Mouse (Mus musculus) ovary, postnatal 36 days (tissue): ENCODE measurements around the gene Exosc8.
"Not testable (repeated sequence)": the region's sequence is repeated elsewhere in the genome, so short reads cannot be mapped to it uniquely, and the experiment has no call there.

ENCODE experiments used
- DNase-seq: peaks from one replicate; pipeline ENCODE4 v3.0.0; 2022; ENCODE audit warnings: low spot score, mixed read lengths

Gene Exosc8

DNA sequence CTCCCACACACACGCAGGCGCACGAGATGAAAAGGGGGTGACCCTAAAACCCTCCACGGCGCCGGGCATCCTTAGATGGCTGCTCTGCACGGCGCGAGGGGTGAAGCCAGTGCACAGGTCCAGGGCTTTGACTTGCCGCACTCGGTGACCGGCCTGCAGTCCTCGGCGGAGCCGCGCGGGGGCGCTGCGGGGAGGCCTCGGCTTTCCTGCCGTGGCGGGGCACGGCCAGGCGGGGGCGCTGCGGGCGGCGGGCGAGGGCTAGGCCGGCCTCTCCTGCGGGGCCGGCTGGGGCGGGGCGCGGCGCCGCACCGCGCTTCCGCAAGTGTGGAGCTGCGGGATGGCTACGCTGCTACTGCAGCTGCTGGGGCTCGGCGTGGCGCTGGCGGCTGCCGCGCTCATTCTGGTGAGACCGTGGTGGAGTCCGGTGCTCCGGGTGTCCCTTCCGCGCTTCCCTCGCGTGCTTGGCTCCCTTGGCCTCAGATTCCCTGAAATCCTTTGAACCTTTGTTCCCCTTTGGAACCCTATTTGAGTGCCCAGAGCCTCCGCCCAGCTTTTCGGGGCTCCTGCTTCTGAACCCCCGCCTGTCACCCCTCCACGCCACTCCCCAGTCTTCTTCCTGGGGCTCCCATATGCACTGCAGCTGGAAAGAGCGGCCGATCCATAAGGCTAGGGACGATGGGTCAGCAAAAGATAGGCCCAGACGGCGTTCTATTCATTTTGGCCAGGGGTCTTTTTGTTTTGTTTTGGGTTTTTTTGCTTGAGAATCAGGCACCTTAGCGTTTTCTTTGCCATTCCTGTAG, at the start of gene Exosc8, which contains the start of gene Alg5:
Gene Exosc8, minus strand, starts transcription at position 147 of the 800 bp plus-strand sequence.
Gene Alg5, plus strand, starts transcription at position 293 of the 800 bp plus-strand sequence.
- peak; percentile 93 for DNase-seq

DNA sequence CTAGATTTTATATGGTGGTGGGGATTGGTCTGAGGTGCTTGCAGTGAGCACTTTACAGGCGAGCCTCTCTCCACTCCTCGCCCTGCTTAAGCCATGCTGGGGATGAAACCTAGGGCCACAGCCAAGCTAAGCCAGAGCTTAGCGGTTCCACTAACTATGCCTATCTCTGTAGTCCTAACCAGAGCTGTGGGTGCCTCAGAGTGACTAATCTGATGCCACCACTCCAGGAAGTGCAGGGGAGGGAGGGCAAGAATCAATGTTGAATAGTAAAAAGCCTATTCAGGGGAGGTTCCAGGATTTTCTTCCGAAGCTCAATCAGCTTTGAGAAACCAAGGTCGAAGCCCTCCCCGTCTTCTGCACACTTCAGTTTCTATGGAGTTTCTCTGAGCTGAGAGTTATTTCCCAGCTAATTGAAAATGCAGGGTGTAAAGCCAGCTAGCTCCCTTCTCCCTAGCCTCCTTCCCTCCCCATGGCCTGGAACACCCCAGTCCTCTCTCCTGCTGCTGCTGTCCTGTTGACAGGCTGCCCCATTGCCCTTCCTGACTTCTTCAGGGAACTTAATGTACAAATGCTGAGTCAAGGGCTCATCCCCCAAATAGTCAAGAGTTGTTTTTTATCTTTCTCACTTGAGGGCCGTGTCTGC, 40.9 kb upstream of the Exosc8 start:
- DNase-seq, result no peak

- DNase-seq, result no peak
Measured at GRCm38 (mm10) chr3:54773613-54774012, 38.4 kb upstream of the Exosc8 start.

DNA sequence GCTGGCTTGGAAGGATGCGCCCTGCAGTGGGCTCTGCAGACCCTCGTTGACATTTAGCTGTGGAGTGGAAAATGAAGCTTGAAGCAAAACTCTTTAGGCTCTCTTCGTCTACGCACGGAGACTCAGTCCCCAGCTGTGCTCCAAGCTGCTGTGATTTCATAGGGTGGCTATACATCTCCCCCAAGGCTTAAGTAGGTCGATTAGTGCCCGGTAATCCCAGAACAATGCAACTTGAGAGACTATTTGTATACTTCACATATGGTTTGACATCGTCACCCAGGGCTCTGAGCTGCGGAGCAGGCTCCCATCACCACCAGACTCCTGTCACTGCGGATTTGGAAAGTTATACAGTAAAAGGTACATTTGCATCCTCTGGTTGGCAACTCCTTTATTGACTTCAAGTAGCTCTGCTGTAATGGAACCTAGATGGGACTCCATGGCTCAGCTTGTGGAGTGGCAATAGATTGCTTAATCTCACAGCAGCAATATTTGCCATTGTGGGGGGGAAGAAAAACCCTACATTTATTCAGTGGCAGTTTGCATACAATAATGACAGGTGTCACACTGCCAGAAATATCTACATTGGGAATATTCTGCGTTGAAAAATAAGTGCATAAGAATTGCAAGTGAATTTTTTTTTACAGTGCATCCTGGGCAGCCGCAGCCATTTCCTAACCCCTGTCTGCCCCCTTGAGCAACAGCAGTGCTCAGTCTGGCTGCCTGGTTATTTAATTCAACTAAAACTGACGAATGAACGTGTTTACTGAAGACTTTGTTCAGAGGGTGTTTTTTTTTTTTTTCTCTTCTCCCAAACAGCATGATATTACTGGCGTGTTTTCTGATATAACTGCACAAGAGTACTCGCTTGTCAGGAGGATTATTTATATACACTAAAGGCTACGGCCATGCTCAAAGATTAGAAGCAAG, 34.4 kb upstream of the Exosc8 start:
- no peak for DNase-seq

GRCm38 (mm10) chr3:54768592-54768991, 33.4 kb upstream of the Exosc8 start:
- DNase-seq, result no peak

- DNase-seq, result no peak
Measured at GRCm38 (mm10) chr3:54766811-54767210, 31.6 kb upstream of the Exosc8 start.

DNA sequence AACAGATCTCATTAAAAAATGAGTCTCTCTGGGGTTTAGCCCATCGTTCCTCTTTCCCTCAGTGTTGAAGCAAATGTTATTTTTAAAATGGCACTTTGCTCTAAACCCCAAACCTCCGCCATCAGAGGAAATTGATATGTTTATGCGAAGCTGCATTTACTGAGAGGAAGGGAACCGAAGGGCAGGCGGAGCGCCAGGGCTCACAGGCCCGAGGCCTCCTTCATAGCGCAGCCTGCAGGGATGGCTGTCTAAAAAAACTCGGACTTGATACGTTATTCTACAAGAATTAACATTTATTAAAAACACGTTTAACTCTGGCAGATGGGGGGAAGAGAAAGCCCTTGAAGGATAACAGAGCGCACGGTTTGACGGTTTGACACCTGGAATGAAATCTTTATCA, 30.8 kb upstream of the Exosc8 start:
- DNase-seq, result no peak

DNA sequence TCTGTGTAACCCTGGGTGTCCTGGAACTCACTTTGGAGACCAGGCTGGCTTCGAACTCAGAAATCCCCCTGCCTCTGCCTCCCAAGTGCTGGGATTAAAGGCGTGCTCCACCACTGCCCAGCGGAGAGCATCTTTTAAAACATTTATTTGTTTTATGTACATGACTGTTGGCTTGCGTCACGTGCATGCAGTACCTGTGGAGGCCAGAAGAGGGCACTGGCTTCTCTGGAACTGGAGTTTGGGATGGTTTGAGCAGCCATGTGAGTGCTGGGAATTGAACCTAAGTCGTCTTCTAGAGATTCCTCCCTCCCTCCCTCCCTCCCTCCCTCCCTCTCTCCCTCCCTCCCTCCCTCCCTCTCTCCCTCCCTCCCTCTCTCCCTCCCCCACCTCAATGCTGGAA, 30.3 kb upstream of the Exosc8 start:
- DNase-seq, result not testable (repeated sequence)

- DNase-seq, result no peak
Measured at GRCm38 (mm10) chr3:54764418-54764817, 29.2 kb upstream of the Exosc8 start.

GRCm38 (mm10) chr3:54761258-54761657, 26.1 kb upstream of the Exosc8 start:
- DNase-seq, result no peak

DNA sequence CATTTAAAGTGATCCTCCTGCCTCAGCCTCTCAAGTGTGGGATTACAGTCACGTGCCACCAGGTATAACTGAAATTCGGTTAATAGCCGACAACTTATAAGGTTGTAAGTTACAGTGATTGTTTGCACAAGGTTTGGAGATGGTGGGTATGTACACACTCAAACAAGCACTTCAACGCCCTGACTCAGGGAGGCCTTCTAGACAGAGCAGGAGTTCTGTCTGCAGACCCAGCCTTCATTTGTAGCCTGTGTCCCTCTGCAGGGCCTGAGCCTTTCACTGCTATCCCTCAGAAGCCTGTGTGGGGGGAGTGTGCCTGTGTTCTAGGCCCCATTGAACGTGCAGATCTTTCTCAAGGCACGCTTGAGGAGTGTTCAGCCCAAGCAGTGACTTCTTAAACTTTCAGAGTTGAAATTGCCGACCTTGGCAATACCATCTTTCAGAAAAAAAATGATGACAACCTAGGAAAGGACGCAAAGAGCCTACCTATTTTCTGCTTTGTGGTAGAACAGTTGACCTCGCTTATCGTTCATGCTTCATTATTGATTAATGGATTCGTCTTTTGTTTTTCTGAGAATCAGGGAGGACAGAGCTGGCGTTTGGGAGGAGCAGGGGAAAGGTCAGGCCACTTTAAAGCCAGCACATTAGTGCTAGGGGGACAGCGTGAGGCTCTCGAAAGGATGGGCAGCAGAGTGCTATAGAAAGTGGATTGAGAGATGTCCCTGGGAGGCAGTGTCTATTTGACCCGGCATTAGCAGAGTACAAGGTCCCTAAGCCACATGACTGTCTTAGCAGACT, 25.3 kb upstream of the Exosc8 start:
- DNase-seq, result no peak

- no peak for DNase-seq
Measured at GRCm38 (mm10) chr3:54759211-54759610, 24.0 kb upstream of the Exosc8 start.

- DNase-seq, result no peak
Measured at GRCm38 (mm10) chr3:54757446-54757845, 22.3 kb upstream of the Exosc8 start.

DNA sequence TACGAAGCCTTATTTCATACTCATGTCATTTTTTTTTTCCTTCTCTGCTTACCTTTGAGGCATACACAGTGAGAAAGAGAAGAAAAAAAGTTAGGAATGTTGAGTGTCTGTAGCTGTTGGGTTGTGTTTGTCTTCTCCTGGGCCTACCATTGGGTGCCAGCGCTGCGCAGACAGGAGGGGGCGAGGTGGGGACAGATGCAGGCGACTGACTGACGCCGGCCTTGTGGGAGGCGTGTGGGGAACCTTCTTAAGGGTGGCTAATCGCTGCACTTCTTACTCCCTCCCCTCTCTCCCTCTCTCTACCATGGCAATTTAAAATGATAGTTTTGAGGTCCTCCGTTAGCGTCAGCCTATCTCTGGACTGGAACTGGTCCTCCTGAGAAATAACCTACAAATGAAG, 20.9 kb upstream of the Exosc8 start:
- peak; percentile 56 for DNase-seq

- DNase-seq, result peak; percentile 76
Measured at GRCm38 (mm10) chr3:54755145-54756041, 20.2 kb upstream of the Exosc8 start, which contains the start of gene Smad9. Smad9 (plus strand) TSS chr3:54755582.

- DNase-seq, result no peak
Measured at GRCm38 (mm10) chr3:54753411-54753810, 18.2 kb upstream of the Exosc8 start.

GRCm38 (mm10) chr3:54745799-54746198, 10.6 kb upstream of the Exosc8 start:
- DNase-seq, result peak; percentile 27

GRCm38 (mm10) chr3:54741965-54742364, 6.8 kb upstream of the Exosc8 start:
- DNase-seq, result no peak

DNA sequence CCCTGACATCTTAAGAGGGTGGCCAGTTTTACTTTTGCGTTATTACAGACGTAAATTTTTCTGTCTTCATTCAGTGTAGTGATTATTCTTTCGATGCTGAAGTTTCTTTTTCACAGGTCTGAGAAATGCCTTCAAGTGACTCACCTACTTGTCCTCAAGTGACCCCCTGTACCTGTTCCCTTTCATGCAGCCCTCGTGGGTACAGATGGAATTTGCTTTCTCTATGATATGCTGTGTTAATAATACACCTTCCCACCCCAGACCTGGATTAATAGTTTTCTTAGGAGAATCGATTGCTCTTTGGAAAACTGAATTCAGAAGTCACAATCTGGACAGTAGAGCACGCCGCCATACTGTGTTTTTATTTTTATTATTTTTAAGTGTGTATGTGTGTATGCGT, 2.1 kb upstream of the Exosc8 start:
- no peak for DNase-seq
